Mouse (Mus musculus): ENCODE results near the gene Mmp27. TPM values are rescaled to one million over a fixed set of nuclear protein-coding genes. Genes with fewer than 3 reads are reported as not detected.

The Mmp27 gene
- polyA plus RNA-seq, 1 experiment from 2014 or later = not detected

GRCm38 (mm10) chr9:7570485-7570884 is 711 bp upstream of the Mmp27 start:
- no peaks in the 10 kb centered on the region for H3K27me3 ChIP-seq (ENCODE audit: insufficient read depth, poor library complexity, severe bottlenecking)
- no peak overlapping the region for H3K4me3 ChIP-seq
- no peaks in the 10 kb centered on the region for H3K36me3 ChIP-seq
- no peak for DNase-seq (ENCODE audit: low spot score)
- no peaks in the 10 kb centered on the region for H3K4me1 ChIP-seq
- H3K27ac ChIP-seq = no peak overlapping the region
- no peaks in the 10 kb centered on the region for H3K9me3 ChIP-seq
- 82% methylated on average over 1 of the region's 1 CpGs for WGBS

GRCm38 (mm10) chr9:7572188-7572587 is 992 bp downstream of the Mmp27 start:
- no peaks in the 10 kb centered on the region for H3K36me3 ChIP-seq
- H3K4me3 ChIP-seq = no peak overlapping the region
- H3K9me3 ChIP-seq = no peaks in the 10 kb centered on the region
- H3K4me1 ChIP-seq = no peaks in the 10 kb centered on the region
- 83% methylated on average over 7 of the region's 7 CpGs for WGBS
- no peaks in the 10 kb centered on the region for H3K27me3 ChIP-seq (ENCODE audit: insufficient read depth, poor library complexity, severe bottlenecking)
- DNase-seq (ENCODE audit: low spot score) = no peak
- no peak overlapping the region for H3K27ac ChIP-seq

- H3K36me3 ChIP-seq = no peaks in the 10 kb centered on the region
These were observed 1.6 kb downstream of the Mmp27 start for GRCm38 (mm10) chr9:7572663-7573308.

GRCm38 (mm10) chr9:7575526-7575925 is 4.3 kb downstream of the Mmp27 start:
- 72% methylated on average over 3 of the region's 3 CpGs for WGBS
- Histone ChIP-seq H3K36me3 (no peaks in the 10 kb centered on the region), H3K27me3 (ENCODE audit: insufficient read depth, poor library complexity, severe bottlenecking) (no peaks in the 10 kb centered on the region), H3K27ac (no peak overlapping the region), H3K4me3 (no peak overlapping the region), H3K4me1 (no peaks in the 10 kb centered on the region), H3K9me3 (no peaks in the 10 kb centered on the region)
- no peak for DNase-seq (ENCODE audit: low spot score)

More at GRCm38 (mm10) chr9:7572663-7573308, 1.6 kb downstream of the Mmp27 start:
- no peaks in the 10 kb centered on the region for H3K27me3 ChIP-seq (ENCODE audit: insufficient read depth, poor library complexity, severe bottlenecking)
- no peak for DNase-seq (ENCODE audit: low spot score)
- H3K9me3 ChIP-seq = no peaks in the 10 kb centered on the region
- WGBS = 76% methylated on average over 2 of the region's 2 CpGs
- H3K27ac ChIP-seq = no peak overlapping the region
- H3K4me1 ChIP-seq = no peaks in the 10 kb centered on the region
- no peak overlapping the region for H3K4me3 ChIP-seq

- no peaks in the 10 kb centered on the region for H3K9me3 ChIP-seq
- H3K4me3 ChIP-seq = no peak overlapping the region
- 77% methylated on average over 2 of the region's 2 CpGs for WGBS
- H3K27me3 ChIP-seq (ENCODE audit: insufficient read depth, poor library complexity, severe bottlenecking) = no peaks in the 10 kb centered on the region
- no peaks in the 10 kb centered on the region for H3K4me1 ChIP-seq
- H3K27ac ChIP-seq = no peak overlapping the region
- no peak for DNase-seq (ENCODE audit: low spot score)
- H3K36me3 ChIP-seq = no peaks in the 10 kb centered on the region
These were observed 6.2 kb downstream of the Mmp27 start for GRCm38 (mm10) chr9:7577371-7577770.

GRCm38 (mm10) chr9:7590063-7590462 is 18.9 kb downstream of the Mmp27 start:
- Histone ChIP-seq H3K27me3 (ENCODE audit: insufficient read depth, poor library complexity, severe bottlenecking) (no peaks in the 10 kb centered on the region), H3K4me1 (0 out of 2 replicates have a peak, but pooled peaks cover 3% of the 10 kb centered on the region), H3K4me3 (no peak overlapping the region), H3K27ac (no peak overlapping the region), H3K9me3 (no peaks in the 10 kb centered on the region), H3K36me3 (no peaks in the 10 kb centered on the region)
- 56% methylated on average over 8 of the region's 8 CpGs for WGBS
- peak; percentile 74 for DNase-seq (ENCODE audit: low spot score)

- no peak overlapping the region for H3K4me3 ChIP-seq
- WGBS = 78% methylated on average over 3 of the region's 3 CpGs
- H3K27me3 ChIP-seq (ENCODE audit: insufficient read depth, poor library complexity, severe bottlenecking) = no peaks in the 10 kb centered on the region
- H3K4me1 ChIP-seq = 0 out of 2 replicates have a peak, but pooled peaks cover 4% of the 10 kb centered on the region
- H3K9me3 ChIP-seq = no peaks in the 10 kb centered on the region
- DNase-seq (ENCODE audit: low spot score) = no peak
- H3K27ac ChIP-seq = no peak overlapping the region
- H3K36me3 ChIP-seq = no peaks in the 10 kb centered on the region
These were observed 22.1 kb downstream of the Mmp27 start for GRCm38 (mm10) chr9:7593272-7593812.

GRCm38 (mm10) chr9:7594816-7595540 is 23.8 kb downstream of the Mmp27 start:
- H3K9me3 ChIP-seq = no peaks in the 10 kb centered on the region
- H3K27me3 ChIP-seq (ENCODE audit: insufficient read depth, poor library complexity, severe bottlenecking) = no peaks in the 10 kb centered on the region
- 0 out of 2 replicates have a peak overlapping the region, but pooled peaks have one; percentile 42 for H3K27ac ChIP-seq
- peak overlapping the region; percentile 44 for H3K4me3 ChIP-seq
- peak; percentile 80 for DNase-seq (ENCODE audit: low spot score)
- WGBS = 18% methylated on average over 6 of the region's 6 CpGs
- H3K36me3 ChIP-seq = no peaks in the 10 kb centered on the region
- 0 out of 2 replicates have a peak, but pooled peaks cover 4% of the 10 kb centered on the region for H3K4me1 ChIP-seq

- no peak for DNase-seq (ENCODE audit: low spot score)
- no peak overlapping the region for H3K4me3 ChIP-seq
- H3K27me3 ChIP-seq (ENCODE audit: insufficient read depth, poor library complexity, severe bottlenecking) = no peaks in the 10 kb centered on the region
- no peak overlapping the region for H3K27ac ChIP-seq
- H3K36me3 ChIP-seq = no peaks in the 10 kb centered on the region
- H3K9me3 ChIP-seq = no peaks in the 10 kb centered on the region
- no peaks in the 10 kb centered on the region for H3K4me1 ChIP-seq
- WGBS = 3% methylated on average over 3 of the region's 3 CpGs
These were observed 32.0 kb downstream of the Mmp27 start for GRCm38 (mm10) chr9:7602982-7603742.

GRCm38 (mm10) chr9:7604005-7604404 is 32.8 kb downstream of the Mmp27 start:
- H3K27ac ChIP-seq = no peak overlapping the region
- H3K4me3 ChIP-seq = no peak overlapping the region
- no peaks in the 10 kb centered on the region for H3K4me1 ChIP-seq
- WGBS = 64% methylated on average over 6 of the region's 6 CpGs
- no peaks in the 10 kb centered on the region for H3K36me3 ChIP-seq
- no peaks in the 10 kb centered on the region for H3K9me3 ChIP-seq
- no peaks in the 10 kb centered on the region for H3K27me3 ChIP-seq (ENCODE audit: insufficient read depth, poor library complexity, severe bottlenecking)
- DNase-seq (ENCODE audit: low spot score) = no peak

- Histone ChIP-seq H3K9me3 (no peaks in the 10 kb centered on the region), H3K27me3 (ENCODE audit: insufficient read depth, poor library complexity, severe bottlenecking) (no peaks in the 10 kb centered on the region), H3K27ac (no peak overlapping the region), H3K4me1 (no peaks in the 10 kb centered on the region), H3K36me3 (no peaks in the 10 kb centered on the region), H3K4me3 (no peak overlapping the region)
- no peak for DNase-seq (ENCODE audit: low spot score)
- 83% methylated on average over 12 of the region's 12 CpGs for WGBS
These were observed 34.4 kb downstream of the Mmp27 start for GRCm38 (mm10) chr9:7605638-7606037.

- 70% methylated on average over 3 of the region's 3 CpGs for WGBS
- Histone ChIP-seq H3K27me3 (ENCODE audit: insufficient read depth, poor library complexity, severe bottlenecking) (no peaks in the 10 kb centered on the region), H3K4me3 (no peak overlapping the region), H3K36me3 (no peaks in the 10 kb centered on the region), H3K27ac (no peak overlapping the region), H3K4me1 (no peaks in the 10 kb centered on the region), H3K9me3 (no peaks in the 10 kb centered on the region)
- DNase-seq (ENCODE audit: low spot score) = no peak
These were observed 51.4 kb downstream of the Mmp27 start for GRCm38 (mm10) chr9:7622582-7622981.

- no peaks in the 10 kb centered on the region for H3K9me3 ChIP-seq
- H3K36me3 ChIP-seq = no peaks in the 10 kb centered on the region
- H3K27ac ChIP-seq = no peak within 1 kb of the TSS
- no peaks in the 10 kb centered on the region for H3K4me1 ChIP-seq
- DNase-seq (ENCODE audit: low spot score) = no peak
- no peaks in the 10 kb centered on the region for H3K27me3 ChIP-seq (ENCODE audit: insufficient read depth, poor library complexity, severe bottlenecking)
- no peak within 1 kb of the TSS for H3K4me3 ChIP-seq
These were observed 56.7 kb downstream of the Mmp27 start, which contains the start of gene Mmp20 for GRCm38 (mm10) chr9:7627931-7628330. Mmp20 (plus strand) TSS chr9:7628231.

All from heart, embryonic 10.5 days (tissue).